Mouse (Mus musculus) brown adipose tissue, adult 24 weeks (tissue): ENCODE data around the gene Tcte2. TPM values are rescaled to one million over a fixed set of nuclear protein-coding genes. Genes with fewer than 3 reads are reported as not detected.

Experiments used
- H3K27ac ChIP-seq: fragments of 200-500 bp; replicated peaks from 2 replicates; pipeline ENCODE4 v1.5.1; 2012; ENCODE audit warnings: low read depth, mild to moderate bottlenecking, low read length
- H3K4me1 ChIP-seq: fragments of 200-500 bp; 2 replicates; pipeline ENCODE4 v1.6.1; 2012; ENCODE audit warnings: low read length, mixed read lengths; ENCODE audit not compliant: control insufficient read depth, insufficient read depth, insufficient read length
- H3K4me3 ChIP-seq: fragments of 200-500 bp; 2 replicates; pipeline ENCODE4 v1.5.1; 2012; ENCODE audit warnings: low read depth, mild to moderate bottlenecking, low read length, moderate library complexity; ENCODE audit not compliant: insufficient read depth
- polyA plus RNA-seq: library from polyadenylated mRNA; stranded (reverse); fragments of >200 nt; gene quantifications from 2 replicates; pipeline ENCODE4 v1.2.4, GENCODE M21; 2012; ENCODE audit not compliant: missing spikeins, insufficient read depth, insufficient read length

Gene Tcte2
- polyA plus RNA-seq, 1 experiment, result not detected

GRCm38 (mm10) chr17:13716336-13716735, 45.3 kb downstream of the Tcte2 start:
- no peak overlapping the region for H3K4me3 ChIP-seq
- no peak overlapping the region for H3K27ac ChIP-seq
- H3K4me1 ChIP-seq, result peaks cover 13% of the 10 kb centered on the region

- Histone ChIP-seq H3K4me3 (no peak overlapping the region), H3K4me1 (peaks cover 12% of the 10 kb centered on the region), H3K27ac (no peak overlapping the region)
These were observed 46.1 kb downstream of the Tcte2 start for GRCm38 (mm10) chr17:13715511-13715910.

DNA sequence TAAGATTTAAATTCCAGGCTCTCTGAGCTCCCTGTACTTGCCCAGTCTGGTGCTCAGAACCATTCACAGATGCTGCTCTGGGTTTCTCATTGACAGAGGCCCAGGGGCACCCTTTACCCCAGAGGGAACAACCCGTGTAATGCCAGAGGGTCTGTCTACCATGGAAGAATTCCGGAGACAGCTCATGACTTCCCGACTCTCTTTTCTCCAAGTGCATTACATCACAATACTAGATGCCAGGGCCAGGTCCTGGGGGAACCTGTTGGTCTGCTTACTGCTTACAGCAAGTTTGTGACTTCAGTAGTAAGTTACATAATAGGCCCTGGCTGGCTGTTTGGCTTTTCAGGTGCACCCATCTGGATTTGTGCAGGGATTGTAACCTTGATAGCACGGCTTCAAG, 47.0 kb downstream of the Tcte2 start:
- peak overlapping the region; percentile 51 for H3K27ac ChIP-seq
- H3K4me3 ChIP-seq, result no peak overlapping the region
- H3K4me1 ChIP-seq, result peaks cover 12% of the 10 kb centered on the region

GRCm38 (mm10) chr17:13714128-13714527, 47.5 kb downstream of the Tcte2 start:
- Histone ChIP-seq H3K4me1 (peaks cover 12% of the 10 kb centered on the region), H3K4me3 (no peak overlapping the region), H3K27ac (peak overlapping the region; percentile 51)

DNA sequence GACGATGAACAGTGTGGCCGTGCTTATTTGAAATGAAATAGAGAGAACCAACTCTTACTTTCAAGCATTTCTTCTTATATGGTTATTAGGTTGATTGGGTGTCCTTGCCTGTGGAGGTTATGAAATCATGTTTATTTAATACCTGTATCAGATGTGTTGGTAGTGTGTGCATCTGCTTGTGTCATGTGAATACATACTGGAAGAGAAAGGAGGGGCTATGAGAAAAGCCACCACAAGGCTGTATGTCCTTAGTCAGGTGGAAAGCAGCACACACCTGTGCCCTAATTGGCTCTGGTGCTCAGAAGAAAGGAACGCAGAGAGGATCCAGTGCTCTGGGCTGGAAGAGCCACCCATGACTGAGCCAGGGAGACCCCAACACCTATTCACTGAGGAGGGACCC, 49.1 kb downstream of the Tcte2 start:
- Histone ChIP-seq H3K4me3 (no peak overlapping the region), H3K4me1 (peaks cover 12% of the 10 kb centered on the region), H3K27ac (no peak overlapping the region)

GRCm38 (mm10) chr17:13712116-13712515, 49.5 kb downstream of the Tcte2 start:
- Histone ChIP-seq H3K27ac (no peak overlapping the region), H3K4me1 (peaks cover 12% of the 10 kb centered on the region), H3K4me3 (no peak overlapping the region)

DNA sequence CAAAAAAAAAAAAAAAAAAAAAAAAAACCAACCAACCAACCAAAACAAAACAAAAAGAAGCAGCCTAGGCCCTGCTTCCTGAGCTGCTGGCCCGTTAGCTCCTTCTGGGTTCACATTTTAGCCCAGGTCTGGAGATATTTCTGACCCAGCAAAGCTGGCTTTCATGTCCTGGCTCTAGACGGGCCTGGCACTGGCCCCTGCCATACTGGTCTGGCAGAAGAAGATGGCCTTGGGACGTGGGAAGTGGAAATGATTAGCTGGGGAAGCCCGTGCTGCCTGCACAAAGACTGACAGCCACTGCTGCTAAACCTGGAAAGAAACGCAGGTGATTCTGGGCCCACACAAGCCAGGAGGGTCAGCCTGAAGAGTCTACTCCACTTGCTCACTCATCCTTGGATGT, 50.5 kb downstream of the Tcte2 start:
- H3K27ac ChIP-seq, result no peak overlapping the region
- H3K4me1 ChIP-seq, result peaks cover 12% of the 10 kb centered on the region
- no peak overlapping the region for H3K4me3 ChIP-seq

DNA sequence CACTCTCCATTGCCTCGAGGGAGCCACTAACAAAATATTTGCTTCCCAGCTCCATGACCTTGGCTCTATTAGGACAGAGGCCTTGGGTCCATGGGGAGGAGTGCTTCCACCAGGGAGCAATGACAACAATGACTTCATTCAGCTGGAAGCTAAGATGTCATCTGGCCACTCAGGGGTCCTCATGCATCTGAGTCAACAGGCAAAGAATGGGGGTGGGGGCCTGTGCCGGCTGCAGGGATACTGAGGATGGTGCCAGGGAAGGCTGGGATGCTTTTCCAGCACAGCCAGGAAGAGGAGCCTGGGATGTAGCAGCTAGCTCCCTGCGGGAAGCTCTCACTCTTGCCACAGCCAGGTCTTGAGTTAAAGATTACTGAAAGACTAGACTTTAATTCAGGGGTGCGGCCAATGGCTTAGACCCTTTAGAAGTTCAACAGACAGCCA, 56.1 kb downstream of the Tcte2 start:
- Histone ChIP-seq H3K27ac (peak overlapping the region; percentile 48; the same call in 1 of the 2 replicates), H3K4me1 (peaks cover 12% of the 10 kb centered on the region), H3K4me3 (no peak overlapping the region)

DNA sequence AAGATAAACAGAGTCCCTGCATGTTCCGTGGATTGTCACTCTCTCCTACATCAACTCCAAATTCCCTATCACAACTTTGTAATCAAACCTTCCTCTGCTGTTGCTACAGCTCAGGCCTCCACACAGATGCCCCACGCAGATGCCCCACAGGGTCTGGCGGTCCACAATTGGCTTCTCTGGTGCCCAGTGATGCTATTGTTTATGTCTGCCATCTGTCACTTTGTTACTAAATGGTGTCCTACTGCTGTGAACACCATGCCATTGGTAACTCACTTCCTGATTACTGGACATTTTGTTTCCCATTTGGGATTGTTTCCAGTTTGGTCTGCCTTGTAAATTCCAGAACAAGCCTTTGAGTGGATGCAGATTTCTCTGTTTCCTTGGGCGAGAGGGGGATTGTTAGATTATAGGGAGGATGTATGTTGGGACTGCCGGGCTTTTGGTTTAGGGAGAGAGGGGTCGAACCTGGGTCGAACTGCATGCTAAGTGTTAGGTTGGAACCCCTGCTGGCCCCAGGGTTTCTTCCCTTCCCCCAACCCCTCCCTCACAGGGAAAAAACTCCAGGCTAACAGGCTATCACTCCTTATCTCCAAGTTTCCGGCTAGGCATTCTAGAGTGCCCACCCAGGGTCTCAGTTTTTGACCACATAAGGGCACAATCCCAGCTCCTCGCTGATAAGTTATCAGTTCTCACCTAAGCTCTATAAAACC, 57.9 kb downstream of the Tcte2 start:
- H3K4me1 ChIP-seq, result peaks cover 20% of the 10 kb centered on the region
- H3K4me3 ChIP-seq, result no peak overlapping the region
- H3K27ac ChIP-seq, result no peak overlapping the region

DNA sequence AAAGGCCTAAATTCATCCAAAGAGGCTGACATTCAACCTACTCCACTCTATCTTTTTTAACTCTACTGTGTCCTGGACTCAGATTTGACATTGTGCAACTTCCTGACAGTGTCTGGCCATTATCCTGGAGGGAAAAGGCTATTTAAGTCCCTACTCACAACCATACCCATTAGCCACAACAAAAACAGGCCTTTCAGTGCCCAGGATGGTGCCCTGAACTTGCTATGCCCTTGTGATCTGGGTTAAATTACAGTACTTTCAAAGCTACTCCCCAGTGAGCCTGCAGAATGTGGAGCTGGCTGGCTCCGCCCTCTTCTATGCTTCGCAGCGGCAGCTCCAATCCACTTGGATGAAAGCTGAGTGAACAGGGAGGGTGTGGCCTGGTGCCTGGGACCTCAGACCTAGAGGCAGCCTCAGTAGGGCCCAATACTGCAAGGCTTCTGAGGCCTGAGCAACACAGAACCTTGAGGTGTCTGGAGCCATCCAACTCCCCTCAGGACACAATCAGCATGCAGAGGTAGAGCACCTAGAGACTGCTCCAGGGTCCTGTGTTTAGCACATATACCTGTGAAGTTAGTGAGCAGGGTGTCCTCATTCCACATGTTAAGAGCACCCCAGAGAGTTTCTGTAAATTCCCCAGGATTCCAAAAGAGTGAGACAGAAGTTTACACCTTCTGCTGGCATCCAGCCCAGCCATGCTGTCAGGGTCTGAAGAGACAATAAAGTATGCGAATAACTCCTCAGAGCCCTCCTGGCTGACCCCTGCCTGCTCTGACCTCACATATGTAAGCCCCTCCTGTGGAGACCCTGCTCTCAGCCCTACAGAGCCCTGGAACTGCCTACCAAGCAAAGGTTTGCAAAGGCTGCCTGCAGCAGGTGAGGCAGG, 61.3 kb downstream of the Tcte2 start:
- Histone ChIP-seq H3K4me1 (peaks cover 29% of the 10 kb centered on the region), H3K4me3 (no peak overlapping the region), H3K27ac (peak overlapping the region; percentile 97)

GRCm38 (mm10) chr17:13699716-13700115, 61.9 kb downstream of the Tcte2 start:
- peaks cover 29% of the 10 kb centered on the region for H3K4me1 ChIP-seq
- no peak overlapping the region for H3K4me3 ChIP-seq
- peak overlapping the region; percentile 97 for H3K27ac ChIP-seq

GRCm38 (mm10) chr17:13698194-13698593, 63.4 kb downstream of the Tcte2 start:
- Histone ChIP-seq H3K27ac (peak overlapping the region; percentile 50; the same call in 1 of the 2 replicates), H3K4me1 (peaks cover 29% of the 10 kb centered on the region), H3K4me3 (no peak overlapping the region)

DNA sequence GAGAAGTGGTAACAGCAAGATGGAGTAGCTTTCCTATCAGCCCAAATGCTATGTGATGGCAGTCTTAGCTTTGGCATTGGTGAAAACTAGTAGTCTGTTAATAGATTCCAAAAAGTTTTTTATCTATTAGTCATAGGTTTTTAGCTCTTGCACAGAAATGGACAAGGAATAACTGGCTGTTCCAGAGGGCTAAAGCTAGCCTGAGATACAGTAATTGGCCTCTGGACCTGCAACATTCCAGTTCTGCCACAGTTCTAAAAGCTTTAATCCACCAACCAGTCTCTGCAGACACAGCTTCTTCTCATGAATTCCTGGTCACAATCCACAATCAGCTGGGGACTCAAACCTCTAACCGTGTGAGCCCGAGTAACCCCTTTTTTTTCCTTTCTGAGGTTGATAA, 64.0 kb downstream of the Tcte2 start:
- Histone ChIP-seq H3K27ac (peak overlapping the region; percentile 52), H3K4me3 (no peak overlapping the region), H3K4me1 (peaks cover 29% of the 10 kb centered on the region)

GRCm38 (mm10) chr17:13695881-13696280, 65.7 kb downstream of the Tcte2 start:
- peaks cover 27% of the 10 kb centered on the region for H3K4me1 ChIP-seq
- H3K27ac ChIP-seq, result peak overlapping the region; percentile 59
- H3K4me3 ChIP-seq, result no peak overlapping the region

DNA sequence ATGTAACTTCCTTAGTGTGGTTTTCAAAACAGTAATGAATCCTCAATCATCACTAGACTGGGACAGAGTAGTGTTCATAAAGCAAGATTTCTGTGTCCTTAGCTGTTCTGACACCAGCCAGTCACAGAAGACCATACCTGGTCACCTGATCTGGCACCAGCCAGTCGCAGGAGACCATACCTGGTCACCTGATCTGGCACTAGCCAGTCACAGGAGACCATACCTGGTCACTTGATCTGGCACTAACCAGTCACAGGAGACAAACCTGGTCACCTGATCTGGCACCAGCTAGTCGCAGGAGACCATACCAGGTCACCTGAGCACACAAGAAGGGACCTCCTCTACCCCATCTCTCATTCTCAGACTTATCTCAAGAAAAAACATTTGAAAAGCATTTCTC, 66.4 kb downstream of the Tcte2 start:
- H3K4me3 ChIP-seq, result no peak overlapping the region
- H3K4me1 ChIP-seq, result peaks cover 21% of the 10 kb centered on the region
- no peak overlapping the region for H3K27ac ChIP-seq
